Mouse (Mus musculus) erythroblast, embryonic 14.5 days (primary cell): Measurements from ENCODE around the gene Lhfpl4. TPM values are rescaled to one million over a fixed set of nuclear protein-coding genes. Genes with fewer than 3 reads are reported as not detected.

Source experiments
- H3K27me3 ChIP-seq: 2 replicates; pipeline ENCODE4 v1.6.1; 2012; ENCODE audit warnings: inconsistent platforms; ENCODE audit not compliant: control insufficient read depth
- H3K36me3 ChIP-seq: 2 replicates; pipeline ENCODE4 v1.6.1; 2012; ENCODE audit warnings: mild to moderate bottlenecking, inconsistent platforms; ENCODE audit not compliant: control insufficient read depth
- H3K4me1 ChIP-seq: 2 replicates; pipeline ENCODE4 v1.6.1; 2012; ENCODE audit warnings: inconsistent platforms; ENCODE audit not compliant: control insufficient read depth
- H3K4me3 ChIP-seq: replicated peaks from 2 replicates; pipeline ENCODE3; 2012; ENCODE audit warnings: moderate library complexity, mild to moderate bottlenecking, inconsistent platforms
- H3K9me3 ChIP-seq: 2 replicates; pipeline ENCODE4 v1.6.1; 2012; ENCODE audit warnings: low read length, inconsistent platforms, mixed read lengths; ENCODE audit not compliant: control insufficient read depth
- GATA1 ChIP-seq: IDR thresholded peaks from 2 replicates; pipeline ENCODE4 v1.6.1; 2012; ENCODE audit warnings: low read length, inconsistent platforms, mixed read lengths
- TAL1 ChIP-seq: IDR thresholded peaks from 3 replicates; pipeline ENCODE4 v1.6.1; 2012; ENCODE audit warnings: low read length, inconsistent platforms, mixed read lengths
- polyA plus RNA-seq: library from polyadenylated mRNA; stranded (reverse); fragments of >175 nt; gene quantifications from 2 replicates; pipeline ENCODE4 v1.2.3, GENCODE M21; 2012

The Lhfpl4 gene
- polyA plus RNA-seq, 1 experiment, result 0.01 TPM

DNA sequence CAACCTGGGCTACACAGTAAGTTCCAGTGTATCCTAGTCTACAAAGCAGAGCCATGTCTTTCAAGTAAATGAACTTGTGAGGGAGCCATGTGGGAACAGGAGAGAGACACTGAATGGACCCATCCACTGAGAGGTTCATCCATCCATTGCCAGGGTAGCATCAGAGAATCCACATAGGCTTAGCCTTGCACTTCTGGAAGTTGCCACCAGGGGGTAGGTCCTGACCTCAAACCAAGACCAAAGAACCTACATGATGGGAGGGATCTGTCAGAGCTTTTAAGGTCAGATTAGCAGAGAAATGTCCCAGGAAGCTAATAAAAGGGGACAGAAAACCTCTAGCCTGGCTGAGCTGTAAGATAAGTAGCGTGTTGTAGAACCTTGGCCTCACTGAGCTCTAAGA, 22.6 kb downstream of the Lhfpl4 start:
- H3K9me3 ChIP-seq, result 0 out of 2 replicates have a peak, but pooled peaks cover 3% of the 10 kb centered on the region
- no peak for TF ChIP-seq TAL1
- TF ChIP-seq GATA1, result no peak
- no peaks in the 10 kb centered on the region for H3K36me3 ChIP-seq
- no peaks in the 10 kb centered on the region for H3K4me1 ChIP-seq
- H3K4me3 ChIP-seq, result no peak overlapping the region
- H3K27me3 ChIP-seq, result no peaks in the 10 kb centered on the region

DNA sequence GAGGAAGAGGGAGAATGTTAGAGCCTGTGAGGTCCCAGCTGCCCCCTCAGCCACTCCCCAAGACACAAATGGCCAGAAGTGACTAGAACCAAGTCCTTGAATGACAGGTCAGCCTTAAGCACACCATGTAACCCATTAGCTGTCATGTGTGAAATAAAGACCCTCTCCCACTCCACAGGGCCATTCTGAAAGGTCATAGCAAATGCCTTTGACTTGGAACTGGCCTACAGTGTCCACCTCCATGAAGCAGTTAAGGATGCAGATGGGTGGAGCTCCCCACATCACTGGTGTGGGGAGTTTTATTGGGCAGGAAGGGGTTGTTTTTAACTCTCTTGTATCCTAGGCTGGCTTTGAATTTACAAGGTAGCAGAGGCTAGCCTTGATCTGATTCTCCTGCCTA, 23.2 kb downstream of the Lhfpl4 start:
- Histone ChIP-seq H3K36me3 (no peaks in the 10 kb centered on the region), H3K4me3 (no peak overlapping the region), H3K4me1 (no peaks in the 10 kb centered on the region), H3K27me3 (no peaks in the 10 kb centered on the region), H3K9me3 (no peaks in the 10 kb centered on the region)
- TF ChIP-seq TAL1 (no peak), GATA1 (no peak)

DNA sequence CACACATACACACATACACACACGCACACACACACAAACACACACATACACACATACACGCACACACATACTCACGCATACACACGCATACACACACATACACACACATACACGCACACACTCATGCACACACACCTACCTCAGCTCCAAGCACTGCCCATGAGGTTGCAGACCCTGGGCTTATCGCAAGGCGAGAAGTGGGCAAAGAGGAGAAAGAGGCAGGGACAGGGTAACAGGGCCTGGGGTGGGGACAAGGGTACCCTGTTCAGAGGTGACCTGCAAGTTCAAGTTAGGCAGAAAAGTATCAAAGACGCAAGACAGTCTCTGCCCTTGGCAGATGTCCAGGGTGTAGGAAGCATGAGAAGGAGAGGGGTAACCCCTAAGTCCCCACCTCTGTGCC, 24.5 kb downstream of the Lhfpl4 start:
- Histone ChIP-seq H3K36me3 (no peaks in the 10 kb centered on the region), H3K27me3 (no peaks in the 10 kb centered on the region), H3K9me3 (no peaks in the 10 kb centered on the region), H3K4me3 (no peak overlapping the region), H3K4me1 (no peaks in the 10 kb centered on the region)
- TF ChIP-seq GATA1 (no peak), TAL1 (no peak)

DNA sequence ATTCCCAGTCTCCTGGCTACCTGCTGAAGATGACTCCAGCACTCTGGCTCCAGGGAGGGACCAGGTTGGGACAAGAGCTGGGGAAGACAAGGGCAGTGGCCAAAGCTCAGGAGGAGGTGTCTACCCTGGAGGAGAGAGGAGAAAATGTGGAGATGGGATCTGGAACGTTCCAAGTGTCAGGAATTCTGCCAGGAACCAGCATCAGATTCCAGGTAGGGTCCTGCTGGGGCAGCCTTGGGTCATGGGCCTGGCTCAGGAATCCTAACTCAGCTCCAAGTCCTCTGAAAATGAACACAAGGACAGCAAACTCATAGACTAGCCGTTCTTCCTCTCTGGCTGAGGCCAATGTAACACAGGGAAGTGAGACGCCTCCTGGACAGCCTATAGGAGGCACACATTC, 25.3 kb downstream of the Lhfpl4 start:
- no peaks in the 10 kb centered on the region for H3K4me1 ChIP-seq
- no peaks in the 10 kb centered on the region for H3K36me3 ChIP-seq
- H3K27me3 ChIP-seq, result no peaks in the 10 kb centered on the region
- no peaks in the 10 kb centered on the region for H3K9me3 ChIP-seq
- TF ChIP-seq TAL1, result no peak
- TF ChIP-seq GATA1, result no peak
- no peak overlapping the region for H3K4me3 ChIP-seq

DNA sequence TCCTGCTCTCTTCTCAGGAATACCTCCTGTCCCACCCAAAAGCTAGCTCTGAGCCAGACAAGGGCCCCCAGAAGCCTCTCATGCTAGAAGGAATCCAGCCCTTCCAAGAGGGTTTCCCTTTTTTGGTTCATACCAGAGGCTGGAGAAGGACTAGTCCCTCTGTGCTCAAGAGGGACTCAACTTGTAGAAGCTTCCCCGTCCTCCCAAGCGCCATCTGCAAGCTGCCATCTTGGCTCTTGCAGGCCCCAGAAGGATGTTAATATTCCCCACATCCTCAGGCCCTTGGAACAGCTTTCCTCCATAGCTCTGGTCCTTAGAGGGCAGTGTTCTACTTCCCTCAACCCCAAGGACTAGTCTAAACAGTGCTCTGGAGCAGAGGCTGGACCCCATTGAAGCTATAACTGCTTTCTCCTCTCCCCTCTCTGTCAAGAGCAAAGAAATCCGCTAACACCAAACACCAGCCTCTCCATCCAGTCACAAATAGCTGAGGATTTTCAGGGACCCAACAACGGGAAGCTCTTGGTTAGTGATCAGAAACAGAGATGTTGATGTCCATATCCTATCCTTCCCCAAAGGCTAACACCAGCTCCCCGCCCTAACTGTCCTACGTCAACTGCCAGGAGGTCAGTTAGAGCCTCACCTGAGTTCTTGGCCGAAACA, 26.7 kb downstream of the Lhfpl4 start:
- Histone ChIP-seq H3K4me1 (no peaks in the 10 kb centered on the region), H3K27me3 (no peaks in the 10 kb centered on the region), H3K4me3 (no peak overlapping the region), H3K36me3 (no peaks in the 10 kb centered on the region), H3K9me3 (no peaks in the 10 kb centered on the region)
- no peak for TF ChIP-seq TAL1
- no peak for TF ChIP-seq GATA1

DNA sequence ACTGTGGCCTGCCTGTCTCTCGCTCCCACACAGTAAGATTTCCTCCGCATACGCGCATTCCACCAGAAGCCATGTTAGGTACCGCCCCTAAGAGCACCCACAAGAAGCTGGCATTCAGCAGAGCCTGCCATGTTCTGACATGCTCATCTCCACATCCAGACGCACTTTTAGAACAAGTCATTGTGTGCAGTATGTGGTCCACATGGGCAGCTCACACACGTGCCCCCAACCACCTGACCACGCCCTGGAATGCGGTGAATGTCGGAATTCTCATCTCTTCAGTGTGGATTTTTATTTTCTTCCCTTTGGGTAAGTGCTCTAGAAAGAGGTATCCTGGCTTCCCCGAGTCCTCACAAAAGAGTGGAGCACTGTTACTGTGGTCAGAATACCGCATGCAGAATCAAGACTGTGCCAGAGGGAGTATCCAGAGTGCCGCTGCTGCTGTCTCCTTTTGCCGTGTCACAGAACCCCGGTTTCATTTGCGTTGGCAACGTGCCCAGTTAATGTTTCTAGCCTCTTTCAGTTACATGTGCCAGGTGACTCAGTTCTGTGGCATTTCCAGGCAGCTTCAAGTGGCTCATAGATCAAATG, 28.4 kb downstream of the Lhfpl4 start:
- Histone ChIP-seq H3K4me1 (no peaks in the 10 kb centered on the region), H3K27me3 (no peaks in the 10 kb centered on the region), H3K4me3 (no peak overlapping the region), H3K36me3 (no peaks in the 10 kb centered on the region), H3K9me3 (0 out of 2 replicates have a peak, but pooled peaks cover 3% of the 10 kb centered on the region)
- TF ChIP-seq GATA1 (no peak), TAL1 (no peak)

DNA sequence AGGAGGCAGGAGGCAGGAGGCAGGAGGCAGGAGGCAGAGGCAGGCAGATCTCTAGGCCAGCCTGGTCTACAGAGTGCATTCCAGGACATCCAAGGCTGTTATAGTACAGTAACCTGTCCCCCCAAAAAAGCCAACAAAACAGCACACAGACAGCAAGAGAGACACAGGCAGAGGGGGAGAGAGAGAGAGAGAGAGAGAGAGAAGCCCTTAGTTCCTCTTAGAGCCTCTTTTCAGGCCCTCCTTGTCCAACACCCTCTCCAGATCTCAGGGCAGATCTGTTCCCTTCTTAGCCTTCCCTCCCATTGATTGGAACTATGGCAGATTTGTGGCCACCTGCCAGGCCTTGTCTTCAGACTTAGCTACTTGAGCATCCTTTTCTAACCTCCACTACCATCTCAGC, 31.7 kb downstream of the Lhfpl4 start:
- Histone ChIP-seq H3K9me3 (0 out of 2 replicates have a peak, but pooled peaks cover 3% of the 10 kb centered on the region), H3K4me1 (no peaks in the 10 kb centered on the region), H3K36me3 (peaks cover 3% of the 10 kb centered on the region), H3K27me3 (no peaks in the 10 kb centered on the region), H3K4me3 (no peak overlapping the region)
- TF ChIP-seq TAL1 (no peak), GATA1 (no peak)

DNA sequence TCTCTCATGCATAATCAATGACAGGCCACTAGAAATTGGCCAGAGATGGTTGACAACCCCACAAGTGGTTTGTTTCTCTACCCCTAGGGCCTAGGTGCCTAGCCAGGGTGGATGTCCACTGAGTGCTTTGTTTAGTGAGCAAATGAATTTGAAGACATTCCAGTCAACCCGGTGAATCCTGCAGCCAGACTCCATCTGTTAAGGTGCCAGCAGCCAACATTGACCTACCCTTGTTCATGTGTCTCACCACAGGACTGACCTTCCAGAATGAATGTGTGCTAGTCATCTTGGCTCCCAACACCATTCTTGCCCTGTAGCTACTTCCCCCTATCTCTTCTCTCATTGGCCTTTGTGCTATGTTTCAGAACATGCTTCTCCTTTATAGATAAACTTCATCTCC, 33.2 kb downstream of the Lhfpl4 start:
- Histone ChIP-seq H3K4me1 (no peaks in the 10 kb centered on the region), H3K27me3 (no peaks in the 10 kb centered on the region), H3K36me3 (peaks cover 15% of the 10 kb centered on the region), H3K9me3 (0 out of 2 replicates have a peak, but pooled peaks cover 3% of the 10 kb centered on the region), H3K4me3 (no peak overlapping the region)
- TF ChIP-seq TAL1, result no peak
- no peak for TF ChIP-seq GATA1

DNA sequence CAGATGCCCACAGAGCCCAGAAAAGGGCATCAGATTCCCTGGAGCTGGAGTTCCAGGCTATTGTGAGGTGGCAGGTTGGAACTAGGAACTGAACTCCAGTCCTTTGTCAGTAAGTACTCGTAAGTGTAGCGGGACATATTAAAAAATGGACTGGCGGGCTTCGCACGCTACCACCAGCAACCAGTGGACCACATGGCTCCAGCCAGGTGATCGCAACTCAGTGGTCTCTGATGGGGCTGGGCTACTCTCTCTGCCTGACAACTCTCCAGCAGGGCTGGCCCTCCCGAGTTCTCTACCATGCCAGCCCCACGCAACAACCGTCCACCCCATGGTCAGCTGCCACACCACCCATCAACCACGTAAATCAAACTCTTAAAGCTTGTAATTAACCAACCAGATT, 35.1 kb downstream of the Lhfpl4 start:
- Histone ChIP-seq H3K4me3 (no peak overlapping the region), H3K36me3 (peaks cover 30% of the 10 kb centered on the region), H3K9me3 (0 out of 2 replicates have a peak, but pooled peaks cover 3% of the 10 kb centered on the region), H3K27me3 (no peaks in the 10 kb centered on the region), H3K4me1 (no peaks in the 10 kb centered on the region; the same call in 1 of the 2 replicates)
- TF ChIP-seq TAL1, result no peak
- TF ChIP-seq GATA1, result no peak
